Mouse (Mus musculus): ENCODE measurements at regions not wholly inside any gene's neighbourhood (a gene's known extent, or its start where the extent isn't known, plus 50 kb on each side); places are given as distances from the start of the nearest gene placed in this dataset.

GRCm38 (mm10) chr16:30163303-30163702, 99.1 kb downstream of the Hes1 start:
- no peak for DNase-seq

- no peak for DNase-seq
Observed at GRCm38 (mm10) chr16:30165667-30166180, 101.5 kb downstream of the Hes1 start.

GRCm38 (mm10) chr16:30171381-30172079, 95.8 kb downstream of the Cpn2 start:
- peak in 1 of 2 experiments; percentile 38 for DNase-seq

DNA sequence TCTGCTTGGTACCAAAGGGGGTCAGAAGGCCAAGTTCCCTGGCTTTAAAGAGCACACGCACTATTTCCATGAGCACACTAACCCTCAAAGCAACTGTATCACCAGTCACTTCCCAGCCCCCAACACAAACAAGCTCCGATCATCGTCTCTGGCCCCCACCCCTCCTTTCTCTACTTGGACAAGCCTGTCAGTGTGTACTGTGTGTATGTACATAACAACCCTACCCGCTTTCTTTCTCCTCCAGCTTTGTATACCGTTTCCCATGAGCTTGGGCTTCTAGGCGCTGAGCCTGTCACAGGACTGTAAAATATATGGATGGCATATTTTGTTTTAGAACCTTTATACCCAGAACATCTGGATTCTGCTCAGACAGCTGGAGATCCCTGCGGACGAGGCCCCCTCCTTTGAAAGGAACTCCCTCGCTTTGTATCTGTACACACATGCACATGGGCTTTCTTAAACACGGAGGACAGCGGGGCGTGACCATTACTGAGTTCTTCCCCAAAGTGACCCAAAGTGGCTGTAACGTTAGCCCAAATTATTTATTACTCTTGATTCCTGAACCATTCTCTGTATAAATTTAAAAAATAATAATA, 95.1 kb downstream of the Cpn2 start:
- DNase-seq = no peak

DNA sequence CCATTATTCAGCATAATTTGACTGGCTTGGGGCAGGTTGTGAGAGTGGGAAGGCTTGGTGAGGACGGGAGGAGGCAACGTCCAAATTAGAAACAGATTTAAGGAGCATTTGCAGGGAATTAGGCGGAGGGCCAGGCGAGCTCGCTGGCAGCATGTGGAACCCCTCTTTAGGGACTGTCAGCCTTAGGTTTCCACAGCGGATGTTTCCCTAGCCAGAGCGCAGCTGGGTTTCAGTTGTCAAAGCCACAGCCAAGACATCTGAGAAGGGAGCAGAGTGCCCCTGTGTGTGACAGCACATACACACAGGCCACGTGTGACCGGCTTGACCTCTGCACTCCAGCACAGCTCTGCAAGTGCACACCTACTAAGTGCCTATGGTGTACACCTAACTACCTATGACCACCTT, 94.5 kb downstream of the Cpn2 start:
- DNase-seq = peak in 1 of 2 experiments; percentile 34

DNA sequence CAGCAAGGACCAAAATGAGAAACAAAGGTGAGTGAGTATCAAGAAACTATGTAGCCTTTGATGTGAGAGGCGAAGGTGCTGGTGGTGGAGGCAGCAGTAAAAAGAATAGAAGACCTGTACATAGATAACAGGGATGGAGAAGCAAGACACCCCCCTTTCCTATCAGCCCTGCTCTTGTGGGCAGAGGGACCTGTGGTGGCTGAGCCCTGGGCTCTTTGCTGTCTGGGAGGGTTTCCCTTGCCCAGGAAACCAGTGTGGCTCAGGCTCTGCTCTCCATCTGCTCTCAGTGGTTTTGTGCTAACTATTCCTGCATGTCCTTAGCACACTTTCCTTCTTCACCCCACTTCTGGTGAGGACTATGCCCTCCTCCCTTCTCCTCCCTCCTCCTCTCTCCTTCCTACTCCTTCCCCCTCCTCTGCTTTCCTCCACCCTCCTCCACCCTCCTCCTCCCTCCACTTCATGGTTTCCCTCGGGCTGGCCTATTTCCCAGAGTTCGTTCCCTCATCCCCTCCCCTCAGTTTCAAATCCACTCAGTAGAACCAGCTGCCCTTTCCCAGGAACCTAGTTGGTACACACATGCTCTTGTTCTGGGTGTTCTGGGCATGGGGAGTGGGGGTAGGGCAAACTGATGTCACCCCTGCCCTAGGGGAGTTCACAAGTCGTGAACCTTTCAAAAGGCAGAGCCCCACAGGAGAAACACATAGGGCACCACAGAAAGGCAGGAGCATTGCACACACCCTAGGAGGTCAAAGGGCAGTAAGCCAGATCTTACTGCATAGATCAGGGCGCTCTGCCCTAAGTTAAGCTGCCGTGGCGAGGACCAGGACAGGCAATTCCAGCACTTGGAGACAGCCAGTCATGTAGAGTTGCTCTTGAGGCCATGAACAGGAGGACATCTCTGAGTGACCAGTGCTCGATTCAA, 93.1 kb downstream of the Cpn2 start:
- DNase-seq = no peak

GRCm38 (mm10) chr16:30176306-30176705, 91.0 kb downstream of the Cpn2 start:
- DNase-seq = peak in 1 of 2 experiments; percentile 25

- DNase-seq = no peak
Observed at GRCm38 (mm10) chr16:30177769-30178168, 89.5 kb downstream of the Cpn2 start.

GRCm38 (mm10) chr16:30178596-30178995, 88.7 kb downstream of the Cpn2 start:
- DNase-seq = no peak

DNA sequence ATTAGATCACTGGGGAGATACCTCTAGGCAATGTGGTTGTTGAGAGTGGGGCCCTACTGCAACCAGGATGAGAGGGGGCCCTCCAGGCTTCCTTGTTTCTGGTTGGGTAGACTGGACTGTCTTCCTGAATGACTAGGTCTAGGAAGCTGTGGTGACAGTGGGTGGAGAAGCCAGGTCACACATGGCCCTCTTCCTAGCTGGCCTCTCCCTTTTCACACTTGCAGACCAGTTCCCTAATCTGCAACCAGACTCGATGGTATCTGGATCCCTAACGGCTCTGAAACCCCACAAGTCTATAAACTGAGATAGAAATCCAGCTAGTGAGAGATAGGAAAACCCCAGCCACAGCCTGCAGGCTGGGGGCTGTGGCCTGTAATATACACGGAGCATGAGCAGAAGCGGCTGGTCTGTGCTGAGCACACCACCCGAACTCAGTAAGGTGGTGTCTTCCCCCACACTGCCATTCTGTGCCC, 87.8 kb downstream of the Cpn2 start:
- DNase-seq = no peak

DNA sequence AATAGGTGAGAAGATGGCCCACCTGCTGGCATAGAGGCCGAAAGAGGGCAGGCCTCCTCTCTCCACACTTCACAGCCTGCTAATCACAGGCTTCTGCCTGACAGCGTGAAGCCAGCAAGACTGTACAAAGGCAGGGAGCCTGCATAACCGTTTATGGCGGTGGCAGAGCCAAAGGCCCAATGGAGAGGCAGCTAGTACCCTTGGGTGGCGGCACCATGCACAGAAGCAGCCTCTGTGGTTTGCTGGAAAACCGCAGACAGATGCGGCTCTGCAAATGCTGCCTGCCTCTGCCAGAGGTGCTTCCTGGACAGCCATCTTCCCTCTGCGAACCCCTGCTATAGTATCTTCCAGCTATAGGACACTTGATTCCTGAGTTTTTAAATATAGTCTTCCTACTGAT, 86.2 kb downstream of the Cpn2 start:
- DNase-seq = peak; percentile 80 to 84

- peak in 1 of 2 experiments; percentile 37 for DNase-seq
Observed at GRCm38 (mm10) chr16:30184591-30185265, 82.6 kb downstream of the Cpn2 start.

GRCm38 (mm10) chr16:30185707-30186106, 81.6 kb downstream of the Cpn2 start:
- no peak for DNase-seq

DNA sequence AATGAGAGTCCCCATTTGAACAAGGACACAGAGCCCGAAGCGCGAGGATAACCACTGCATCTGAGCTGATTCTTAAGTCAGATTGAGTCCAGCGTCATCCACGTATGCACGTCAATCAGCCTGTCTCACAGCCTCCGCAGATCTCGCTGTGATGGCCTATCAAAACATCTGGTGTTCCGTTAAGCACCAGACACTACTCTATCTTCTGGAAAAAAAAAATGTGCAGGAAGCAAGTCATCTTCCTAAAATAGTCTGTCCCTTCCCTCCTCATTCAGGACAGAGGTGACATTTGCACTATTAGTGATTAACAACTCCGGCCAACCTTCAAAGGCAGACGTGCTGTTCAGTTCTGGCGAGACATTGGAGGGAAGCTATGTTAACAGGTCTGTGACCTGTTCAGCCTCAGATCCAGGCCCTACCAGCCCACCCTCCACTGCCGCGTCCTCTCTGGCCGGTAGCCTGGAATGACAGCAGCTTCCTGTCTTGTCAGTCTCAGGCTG, 81.0 kb downstream of the Cpn2 start:
- DNase-seq = peak in 1 of 2 experiments; percentile 16

DNA sequence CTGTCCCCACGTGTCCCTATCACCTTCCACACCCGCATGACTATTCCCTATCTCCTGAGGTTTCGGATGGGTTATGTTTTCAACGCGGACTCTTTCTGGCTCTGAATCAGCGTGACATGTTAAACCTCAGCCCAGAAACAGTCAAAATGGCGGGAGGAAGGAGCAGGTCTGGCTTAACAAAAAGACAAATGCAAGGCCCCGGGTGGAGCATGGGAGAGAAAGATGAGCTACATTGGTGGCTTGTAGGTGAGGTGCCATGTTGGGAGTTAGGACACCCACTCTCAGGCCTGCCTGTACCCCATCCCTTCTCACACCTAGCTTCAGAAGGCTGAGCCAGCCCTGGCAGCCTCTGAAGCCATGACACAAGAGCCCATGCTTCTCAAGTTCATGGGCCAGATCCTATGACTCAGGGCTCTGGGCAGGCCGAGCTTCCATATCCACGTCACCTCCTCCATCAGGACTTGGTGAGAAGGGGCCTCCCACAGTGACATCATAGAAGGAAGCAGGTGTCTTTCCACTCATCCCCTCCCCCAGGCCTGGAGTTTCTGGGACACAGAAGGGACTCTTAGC, 80.5 kb downstream of the Cpn2 start:
- DNase-seq = peak in 1 of 2 experiments; percentile 17

DNA sequence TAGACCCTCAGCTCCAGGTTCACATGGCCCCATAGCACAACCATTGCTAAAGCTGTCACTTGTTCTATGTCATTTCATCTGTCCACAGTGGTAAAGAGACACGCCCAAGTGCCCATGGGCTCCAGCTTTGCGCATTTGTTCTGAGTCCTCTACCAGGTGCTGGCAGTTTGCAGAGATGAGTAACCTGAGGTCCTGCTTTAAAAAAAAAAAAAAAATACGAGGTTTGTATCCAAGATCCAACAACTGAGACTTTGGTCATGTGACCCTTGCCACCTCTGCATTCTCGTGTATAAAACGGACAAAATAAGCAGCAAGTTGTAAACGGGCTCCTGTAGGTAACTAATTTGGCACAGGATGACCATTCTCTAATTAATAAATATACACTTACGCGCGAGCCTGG, 79.9 kb downstream of the Cpn2 start:
- DNase-seq = no peak

DNA sequence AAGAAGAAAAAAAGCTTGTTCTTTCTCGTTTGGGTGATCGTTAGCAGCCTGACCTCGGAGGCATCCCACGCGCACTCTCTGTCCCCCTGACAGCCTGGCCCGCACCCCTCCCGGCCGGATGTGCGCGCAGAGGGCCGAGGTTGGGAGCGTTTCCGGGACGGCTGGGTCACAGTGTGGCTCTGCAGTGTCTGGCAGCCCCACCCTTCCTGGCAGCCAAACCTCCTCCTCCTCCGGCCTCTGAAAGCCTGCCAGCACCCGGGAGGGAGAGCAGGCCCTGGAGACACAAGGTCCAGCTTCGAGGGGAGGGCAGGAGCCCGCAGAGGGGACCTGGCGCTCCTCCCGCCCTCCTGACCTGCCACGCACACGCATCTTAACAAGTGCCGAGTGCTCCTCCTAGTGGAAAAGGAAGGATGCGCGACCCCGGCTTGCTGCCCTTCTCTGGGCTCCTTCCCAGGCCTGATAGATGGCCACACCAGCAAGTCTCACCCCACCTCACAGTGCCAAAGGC, 79.3 kb downstream of the Cpn2 start:
- peak; percentile 73 to 77 for DNase-seq

DNA sequence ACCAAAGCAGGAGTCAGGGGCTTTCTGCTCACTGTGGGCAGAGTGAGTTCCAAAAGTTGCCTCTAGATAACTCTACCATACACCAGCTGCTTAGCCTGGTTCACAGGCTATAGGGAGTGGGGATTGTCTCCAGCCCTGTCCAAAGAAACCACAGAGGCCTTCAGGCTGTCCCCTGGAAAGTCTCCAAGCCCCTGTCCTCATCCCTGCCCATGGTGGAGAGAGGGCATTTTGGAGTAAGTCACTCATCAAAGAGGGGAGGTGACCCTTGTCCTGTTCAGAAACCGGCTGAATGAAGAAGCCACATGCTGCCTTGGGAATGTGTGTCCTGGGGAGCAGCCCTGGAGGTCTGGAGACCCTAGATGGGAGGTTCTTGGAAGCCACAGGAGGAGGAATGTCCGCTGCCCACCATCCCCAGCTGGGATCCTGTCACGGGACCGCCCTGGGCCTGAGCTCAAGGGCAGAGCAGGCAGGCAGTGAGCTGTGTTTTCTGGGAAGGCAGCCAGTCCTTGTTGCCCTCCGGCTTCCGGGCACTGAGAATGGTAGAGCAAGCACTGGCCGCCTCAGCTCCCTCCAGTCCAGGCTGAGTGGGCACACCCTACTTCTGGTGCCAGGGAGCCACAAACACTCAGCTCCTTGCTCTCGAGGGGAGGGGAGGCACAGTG, 78.4 kb downstream of the Cpn2 start:
- no peak for DNase-seq

GRCm38 (mm10) chr16:30190351-30190750, 76.9 kb downstream of the Cpn2 start:
- DNase-seq = no peak

GRCm38 (mm10) chr16:30190935-30191514, 76.3 kb downstream of the Cpn2 start:
- DNase-seq = no peak

All from thymus, adult 18-20 months (tissue).